Mouse (Mus musculus): ENCODE results near the gene Fam234b.

Fam234b gene

GRCm38 (mm10) chr6:135182925-135183324 lies 14.9 kb upstream of the Fam234b start:
- in situ Hi-C loops (cut with MboI, MseI), result no loop called here

GRCm38 (mm10) chr6:135183961-135184360 lies 13.8 kb upstream of the Fam234b start:
- in situ Hi-C loops (cut with MboI, MseI), result no loop called here

- in situ Hi-C loops (cut with MboI, MseI), result no loop called here
Measured at GRCm38 (mm10) chr6:135187076-135187917, 10.5 kb upstream of the Fam234b start.

- in situ Hi-C loops (cut with MboI, MseI), result no loop called here
Measured at GRCm38 (mm10) chr6:135188629-135189028, 9.1 kb upstream of the Fam234b start.

GRCm38 (mm10) chr6:135190122-135190521 lies 7.7 kb upstream of the Fam234b start:
- in situ Hi-C loops (cut with MboI, MseI), result no loop called here

GRCm38 (mm10) chr6:135191906-135192305 lies 5.9 kb upstream of the Fam234b start:
- in situ Hi-C loops (cut with MboI, MseI), result no loop called here

- in situ Hi-C loops (cut with MboI, MseI), result no loop called here
Measured at GRCm38 (mm10) chr6:135192993-135193392, 4.8 kb upstream of the Fam234b start.

- in situ Hi-C loops (cut with MboI, MseI), result no loop called here
Measured at GRCm38 (mm10) chr6:135193733-135194132, 4.0 kb upstream of the Fam234b start.

- in situ Hi-C loops (cut with MboI, MseI), result no loop called here
Measured at GRCm38 (mm10) chr6:135194907-135195306, 2.9 kb upstream of the Fam234b start.

- in situ Hi-C loops (cut with MboI, MseI), result no loop called here
Measured at GRCm38 (mm10) chr6:135196707-135197106, 1.1 kb upstream of the Fam234b start.

- in situ Hi-C loops (cut with MboI, MseI), result no loop called here
Measured at GRCm38 (mm10) chr6:135197446-135197845, 331 bp upstream of the Fam234b start.

- in situ Hi-C loops (cut with MboI, MseI), result no loop called here
Measured at GRCm38 (mm10) chr6:135198726-135199125, 949 bp downstream of the Fam234b start.

- in situ Hi-C loops (cut with MboI, MseI), result loop anchor here (10.0 kb wide), 1 partner anchor 1214 kb away; the partner anchor contains the start of gene E330021D16Rik
Measured at GRCm38 (mm10) chr6:135200122-135200957, 2.6 kb downstream of the Fam234b start.

GRCm38 (mm10) chr6:135202668-135203067 lies 4.9 kb downstream of the Fam234b start:
- in situ Hi-C loops (cut with MboI, MseI), result loop anchor here (10.0 kb wide), 1 partner anchor 1212 kb away; the partner anchor contains the start of gene E330021D16Rik

- in situ Hi-C loops (cut with MboI, MseI), result loop anchor here (10.0 kb wide), 1 partner anchor 1211 kb away; the partner anchor contains the start of gene E330021D16Rik
Measured at GRCm38 (mm10) chr6:135203737-135204136, 6.0 kb downstream of the Fam234b start.

GRCm38 (mm10) chr6:135204869-135205268 lies 7.1 kb downstream of the Fam234b start:
- in situ Hi-C loops (cut with MboI, MseI), result loop anchor here (10.0 kb wide), 1 partner anchor 1210 kb away; the partner anchor contains the start of gene E330021D16Rik

- in situ Hi-C loops (cut with MboI, MseI), result loop anchor here (10.0 kb wide), 1 partner anchor 1209 kb away; the partner anchor contains the start of gene E330021D16Rik
Measured at GRCm38 (mm10) chr6:135205802-135206201, 8.0 kb downstream of the Fam234b start.

GRCm38 (mm10) chr6:135206909-135207308 lies 9.1 kb downstream of the Fam234b start:
- in situ Hi-C loops (cut with MboI, MseI), result loop anchor here (10.0 kb wide), 1 partner anchor 1208 kb away; the partner anchor contains the start of gene E330021D16Rik

GRCm38 (mm10) chr6:135211169-135211568 lies 13.4 kb downstream of the Fam234b start:
- in situ Hi-C loops (cut with MboI, MseI), result no loop called here

GRCm38 (mm10) chr6:135212666-135213065 lies 14.9 kb downstream of the Fam234b start:
- in situ Hi-C loops (cut with MboI, MseI), result no loop called here

- in situ Hi-C loops (cut with MboI, MseI), result no loop called here
Measured at GRCm38 (mm10) chr6:135218330-135218729, 20.6 kb downstream of the Fam234b start.

- in situ Hi-C loops (cut with MboI, MseI), result no loop called here
Measured at GRCm38 (mm10) chr6:135219916-135220315, 22.1 kb downstream of the Fam234b start.

Data from T-helper 1 cell (primary cell).